Mouse (Mus musculus) neural tube, embryonic 13.5 days (tissue): Measurements from ENCODE around the gene Prx. TPM values are rescaled to one million over a fixed set of nuclear protein-coding genes. Genes with fewer than 3 reads are reported as not detected.

Source experiments
- ATAC-seq: fragments of 200-750 bp; cut with Nextera tagmentation; 2 replicates; pipeline ENCODE4 v1.8.0; 2017; ENCODE audit warnings: low read depth, mild to moderate bottlenecking, moderate TSS enrichment, moderate library complexity
- H3K27ac ChIP-seq: fragments of 300-500 bp; sonication (generic); replicated peaks from 2 replicates; pipeline ENCODE4 v1.5.1; 2015; ENCODE audit warnings: moderate library complexity, mild to moderate bottlenecking, inconsistent platforms
- H3K27me3 ChIP-seq: fragments of 300-500 bp; sonication (generic); 2 replicates; pipeline ENCODE4 v1.6.1; 2015; ENCODE audit warnings: mild to moderate bottlenecking, inconsistent platforms
- H3K36me3 ChIP-seq: fragments of 300-500 bp; sonication (generic); 2 replicates; pipeline ENCODE4 v1.6.1; 2015; ENCODE audit warnings: mild to moderate bottlenecking, inconsistent platforms
- H3K4me1 ChIP-seq: fragments of 300-500 bp; sonication (generic); replicated peaks from 2 replicates; pipeline ENCODE4 v1.6.1; 2015; ENCODE audit warnings: inconsistent platforms
- H3K4me2 ChIP-seq: fragments of 300-500 bp; sonication (generic); 2 replicates; pipeline ENCODE4 v1.6.1; 2015; ENCODE audit warnings: inconsistent platforms, mild to moderate bottlenecking, moderate library complexity
- H3K4me3 ChIP-seq: fragments of 300-500 bp; sonication (generic); 2 replicates; pipeline ENCODE4 v1.5.1; 2015; ENCODE audit warnings: mild to moderate bottlenecking, inconsistent platforms
- H3K9ac ChIP-seq: fragments of 300-500 bp; sonication (generic); 2 replicates; pipeline ENCODE4 v1.6.1; 2015; ENCODE audit warnings: moderate library complexity, mild to moderate bottlenecking, inconsistent platforms
- H3K9me3 ChIP-seq: fragments of 300-500 bp; sonication (generic); 2 replicates; pipeline ENCODE4 v1.6.1; 2016; ENCODE audit warnings: inconsistent platforms
- WGBS: fragments of 180-500 bp; shearing (Covaris S2); methylation state at CpG from one replicate; pipeline ENCODE4 v1.1.7; 2015; 5-methylcytosine and 5-hydroxymethylcytosine counted together
- polyA plus RNA-seq: library from polyadenylated mRNA; unstranded; fragments of >200 nt; fragmentation: Nextera tagmentation; extraction: Ambion mirVana; gene quantifications from 2 replicates; pipeline ENCODE4 v1.2.1, GENCODE M21; 2015

The Prx gene
- polyA plus RNA-seq, 1 experiment from 2014 or later, result 1.9 TPM

- 85% methylated on average over 10 of the region's 10 CpGs for WGBS
- no peak for ATAC-seq
- H3K4me1 ChIP-seq, result no peaks in the 10 kb centered on the region
- H3K9ac ChIP-seq, result no peak overlapping the region
- no peak overlapping the region for H3K27ac ChIP-seq
- peaks cover 78% of the 10 kb centered on the region for H3K36me3 ChIP-seq
- H3K9me3 ChIP-seq, result no peaks in the 10 kb centered on the region
- no peak overlapping the region for H3K4me2 ChIP-seq
- no peak overlapping the region for H3K4me3 ChIP-seq
- H3K27me3 ChIP-seq, result no peaks in the 10 kb centered on the region
Measured at GRCm38 (mm10) chr7:27531707-27532106, 32.6 kb downstream of the Prx start.

- H3K36me3 ChIP-seq, result peaks cover 86% of the 10 kb centered on the region
- ATAC-seq, result no peak
- 91% methylated on average over 9 of the region's 9 CpGs for WGBS
Measured at GRCm38 (mm10) chr7:27532480-27533050, 33.4 kb downstream of the Prx start.

GRCm38 (mm10) chr7:27535386-27535785 is 36.3 kb downstream of the Prx start:
- H3K4me1 ChIP-seq, result no peaks in the 10 kb centered on the region
- 85% methylated on average over 2 of the region's 2 CpGs for WGBS
- H3K9me3 ChIP-seq, result no peaks in the 10 kb centered on the region
- no peak for ATAC-seq
- no peaks in the 10 kb centered on the region for H3K27me3 ChIP-seq
- H3K36me3 ChIP-seq, result peaks cover 94% of the 10 kb centered on the region
- no peak overlapping the region for H3K4me2 ChIP-seq
- no peak overlapping the region for H3K27ac ChIP-seq
- no peak overlapping the region for H3K4me3 ChIP-seq
- no peak overlapping the region for H3K9ac ChIP-seq

More at GRCm38 (mm10) chr7:27532480-27533050, 33.4 kb downstream of the Prx start:
- Histone ChIP-seq H3K4me3 (no peak overlapping the region), H3K9ac (no peak overlapping the region), H3K27me3 (no peaks in the 10 kb centered on the region), H3K4me1 (no peaks in the 10 kb centered on the region), H3K4me2 (no peak overlapping the region), H3K9me3 (no peaks in the 10 kb centered on the region), H3K27ac (no peak overlapping the region)

DNA sequence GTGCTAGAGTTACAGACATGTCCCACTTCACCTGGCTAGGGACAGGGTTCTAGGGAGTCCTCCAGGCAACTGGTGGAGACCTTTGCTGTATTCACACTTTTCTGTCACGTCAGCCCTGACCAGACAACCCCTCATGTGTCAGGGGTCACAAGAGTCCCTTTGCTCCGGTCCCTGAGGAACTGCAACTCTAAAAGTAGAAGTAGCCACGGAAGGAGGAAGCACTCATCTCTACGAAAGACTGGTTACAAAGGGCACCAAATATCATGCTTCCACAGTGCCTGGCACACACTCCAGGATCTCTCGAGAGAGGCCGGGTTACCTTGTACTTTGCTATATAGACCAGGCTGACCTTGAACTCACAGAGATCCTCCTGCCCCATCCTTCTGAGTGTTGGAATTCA is 37.5 kb downstream of the Prx start:
- H3K36me3 ChIP-seq, result peaks cover 90% of the 10 kb centered on the region
- no peak overlapping the region for H3K27ac ChIP-seq
- H3K4me2 ChIP-seq, result no peak overlapping the region
- H3K9me3 ChIP-seq, result no peaks in the 10 kb centered on the region
- H3K4me3 ChIP-seq, result no peak overlapping the region
- ATAC-seq, result no peak
- H3K9ac ChIP-seq, result no peak overlapping the region
- no peaks in the 10 kb centered on the region for H3K27me3 ChIP-seq
- WGBS, result 88% methylated on average over 6 of the region's 6 CpGs
- peaks cover 8% of the 10 kb centered on the region for H3K4me1 ChIP-seq

DNA sequence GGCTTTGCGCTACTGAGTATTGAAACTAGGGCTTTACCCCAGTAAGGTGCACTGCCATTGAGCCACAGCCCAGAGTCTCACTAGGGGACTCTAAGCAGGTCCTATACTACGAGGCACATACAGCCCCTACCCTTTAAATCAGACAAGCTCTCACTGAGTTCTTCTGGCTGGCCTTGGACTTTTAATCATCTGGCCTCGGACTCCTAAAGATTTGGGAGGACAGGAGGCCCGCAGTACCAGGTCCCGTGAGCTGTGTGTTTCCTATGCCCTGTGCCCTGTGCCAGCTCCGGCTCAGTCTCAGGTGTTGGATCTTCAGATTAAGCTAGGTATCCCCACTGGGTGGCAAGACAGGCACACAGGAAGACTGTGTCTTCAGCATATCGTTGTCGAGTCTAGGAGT is 38.9 kb downstream of the Prx start:
- no peaks in the 10 kb centered on the region for H3K9me3 ChIP-seq
- H3K4me2 ChIP-seq, result no peak overlapping the region
- 86% methylated on average over 8 of the region's 8 CpGs for WGBS
- H3K27me3 ChIP-seq, result no peaks in the 10 kb centered on the region
- peaks cover 76% of the 10 kb centered on the region for H3K36me3 ChIP-seq
- H3K4me1 ChIP-seq, result peaks cover 15% of the 10 kb centered on the region
- H3K4me3 ChIP-seq, result no peak overlapping the region
- no peak overlapping the region for H3K27ac ChIP-seq
- ATAC-seq, result no peak
- no peak overlapping the region for H3K9ac ChIP-seq

GRCm38 (mm10) chr7:27538797-27539196 is 39.7 kb downstream of the Prx start:
- ATAC-seq, result no peak
- 85% methylated on average over 2 of the region's 2 CpGs for WGBS
- Histone ChIP-seq H3K9me3 (no peaks in the 10 kb centered on the region), H3K9ac (no peak overlapping the region), H3K4me3 (no peak overlapping the region), H3K36me3 (peaks cover 68% of the 10 kb centered on the region), H3K27me3 (no peaks in the 10 kb centered on the region), H3K27ac (no peak overlapping the region), H3K4me1 (peaks cover 15% of the 10 kb centered on the region), H3K4me2 (no peak overlapping the region)

DNA sequence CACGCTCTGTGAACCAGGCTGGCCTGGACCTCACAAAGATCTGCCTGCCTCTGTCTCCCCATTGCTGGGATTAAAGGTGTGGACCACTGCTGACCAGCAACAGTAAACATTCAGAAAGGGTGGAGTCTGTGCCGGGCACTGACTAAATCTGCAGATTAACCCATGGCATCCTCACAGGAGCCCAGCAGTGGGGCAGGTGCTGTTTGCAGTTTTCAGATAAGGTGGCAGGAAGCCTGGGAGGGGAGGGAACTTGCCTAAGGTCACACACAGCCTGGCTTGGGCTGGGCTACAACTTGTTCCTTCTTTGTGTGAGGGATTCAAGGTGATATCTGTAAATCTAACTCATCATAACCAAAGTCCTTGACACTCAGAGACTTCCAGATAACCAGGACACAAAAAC is 41.4 kb downstream of the Prx start:
- no peak for ATAC-seq
- Histone ChIP-seq H3K36me3 (peaks cover 54% of the 10 kb centered on the region), H3K4me3 (no peak overlapping the region)

GRCm38 (mm10) chr7:27540935-27541334 is 41.8 kb downstream of the Prx start:
- no peak overlapping the region for H3K4me2 ChIP-seq
- no peak overlapping the region for H3K27ac ChIP-seq
- H3K36me3 ChIP-seq, result peaks cover 50% of the 10 kb centered on the region
- H3K4me1 ChIP-seq, result peaks cover 15% of the 10 kb centered on the region
- H3K27me3 ChIP-seq, result no peaks in the 10 kb centered on the region
- peak overlapping the region; percentile 81; the same call in 1 of the 2 replicates for H3K9ac ChIP-seq
- WGBS, result 87% methylated on average over 6 of the region's 6 CpGs
- no peaks in the 10 kb centered on the region for H3K9me3 ChIP-seq
- no peak overlapping the region for H3K4me3 ChIP-seq
- no peak for ATAC-seq

More for the DNA sequence above, 41.4 kb downstream of the Prx start:
- no peak overlapping the region for H3K9ac ChIP-seq
- no peaks in the 10 kb centered on the region for H3K27me3 ChIP-seq
- WGBS, result 87% methylated on average over 2 of the region's 2 CpGs
- no peak overlapping the region for H3K4me2 ChIP-seq
- no peaks in the 10 kb centered on the region for H3K9me3 ChIP-seq
- H3K27ac ChIP-seq, result no peak overlapping the region
- peaks cover 15% of the 10 kb centered on the region for H3K4me1 ChIP-seq

GRCm38 (mm10) chr7:27541431-27541830 is 42.3 kb downstream of the Prx start:
- Histone ChIP-seq H3K4me2 (peak overlapping the region; percentile 83), H3K4me3 (peak overlapping the region; percentile 59), H3K27me3 (no peaks in the 10 kb centered on the region), H3K27ac (0 out of 2 replicates have a peak overlapping the region, but pooled peaks have one; percentile 34), H3K36me3 (peaks cover 45% of the 10 kb centered on the region), H3K9me3 (no peaks in the 10 kb centered on the region), H3K4me1 (peaks cover 15% of the 10 kb centered on the region), H3K9ac (peak overlapping the region; percentile 81)
- 58% methylated on average over 16 of the region's 16 CpGs for WGBS
- peak; percentile 50 for ATAC-seq

DNA sequence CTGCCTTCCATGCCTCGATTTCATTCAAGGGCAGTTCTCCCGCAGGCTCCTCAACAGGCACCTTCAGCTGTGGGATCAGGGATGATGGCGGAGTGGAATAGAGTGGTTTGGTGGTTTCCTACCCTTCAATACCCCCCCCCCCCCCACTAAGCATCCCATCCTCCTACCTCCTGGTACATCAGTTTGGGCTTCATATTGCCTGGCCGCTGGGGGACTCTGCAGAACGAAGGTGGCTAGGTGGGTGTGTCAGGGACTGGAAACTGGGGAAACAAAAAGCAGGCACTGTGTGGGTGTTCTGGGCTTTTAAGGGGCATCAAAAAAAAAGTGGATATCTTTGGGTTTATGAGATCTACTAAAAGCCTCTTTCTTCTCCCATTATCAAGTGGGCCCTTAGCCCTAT is 42.8 kb downstream of the Prx start:
- peak; percentile 8; the same call in 1 of the 2 replicates for ATAC-seq
- H3K4me2 ChIP-seq, result peak overlapping the region; percentile 83
- H3K27me3 ChIP-seq, result no peaks in the 10 kb centered on the region
- peaks cover 15% of the 10 kb centered on the region for H3K4me1 ChIP-seq
- peaks cover 40% of the 10 kb centered on the region for H3K36me3 ChIP-seq
- H3K9me3 ChIP-seq, result no peaks in the 10 kb centered on the region
- peak overlapping the region; percentile 59 for H3K4me3 ChIP-seq
- 59% methylated on average over 5 of the region's 5 CpGs for WGBS
- peak overlapping the region; percentile 81 for H3K9ac ChIP-seq
- 0 out of 2 replicates have a peak overlapping the region, but pooled peaks have one; percentile 34 for H3K27ac ChIP-seq

DNA sequence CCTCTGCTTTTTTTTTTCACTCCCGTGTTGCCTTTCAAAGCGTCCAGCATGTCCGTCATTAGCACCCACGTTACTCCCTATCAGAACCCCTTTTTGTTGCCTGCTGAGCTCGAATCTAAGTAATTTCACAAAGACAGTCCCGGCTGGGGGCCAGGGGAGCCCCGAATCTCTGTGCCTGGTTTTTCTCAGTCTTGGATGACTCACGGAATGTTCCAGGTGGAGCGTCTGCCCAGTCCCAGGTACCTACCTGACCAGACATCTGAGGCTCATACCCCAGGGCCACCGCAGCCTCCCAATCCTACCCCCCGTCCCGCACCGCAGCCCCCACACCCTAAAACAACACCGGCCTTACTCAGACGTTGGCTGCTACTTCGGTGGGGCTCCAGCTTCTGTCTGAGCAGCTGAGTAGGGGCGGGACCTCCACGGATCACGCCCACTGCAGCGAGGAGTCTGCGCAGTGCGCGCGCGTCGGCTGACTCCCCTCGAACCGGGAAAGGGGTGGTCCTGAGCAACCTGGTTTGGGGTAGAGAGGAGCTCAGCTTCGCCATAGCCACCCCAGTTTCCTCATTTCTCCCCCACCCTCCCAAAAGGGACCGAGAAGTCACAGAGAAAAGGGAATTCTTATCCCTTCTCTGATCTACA is 43.4 kb downstream of the Prx start:
- Histone ChIP-seq H3K36me3 (peaks cover 34% of the 10 kb centered on the region), H3K9ac (peak overlapping the region; percentile 81), H3K4me1 (peaks cover 15% of the 10 kb centered on the region), H3K4me3 (peak overlapping the region; percentile 59), H3K4me2 (peak overlapping the region; percentile 83), H3K27me3 (no peaks in the 10 kb centered on the region), H3K27ac (0 out of 2 replicates have a peak overlapping the region, but pooled peaks have one; percentile 4), H3K9me3 (no peaks in the 10 kb centered on the region)
- ATAC-seq, result peak; percentile 93
- 3% methylated on average over 30 of the region's 30 CpGs for WGBS

DNA sequence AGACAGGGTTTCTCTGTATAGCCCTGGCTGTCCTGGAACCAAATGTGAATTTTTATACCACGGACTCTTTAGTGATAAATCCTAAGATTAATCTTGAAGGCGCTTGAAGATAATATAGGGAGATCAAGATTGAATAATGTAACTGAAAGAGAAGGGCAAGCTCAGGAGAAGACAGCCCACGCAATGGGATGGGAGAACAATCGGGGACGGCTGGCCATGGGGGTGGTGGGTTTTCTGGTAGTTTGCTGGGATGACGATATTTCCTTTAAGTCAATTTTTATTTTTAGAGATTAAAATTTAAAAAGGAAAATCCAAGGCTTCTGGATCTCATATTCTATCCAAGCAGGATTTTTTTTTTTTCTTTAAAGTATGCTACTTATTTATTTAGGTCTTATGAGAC is 43.9 kb downstream of the Prx start:
- H3K27me3 ChIP-seq, result no peaks in the 10 kb centered on the region
- H3K9ac ChIP-seq, result peak overlapping the region; percentile 81
- 54% methylated on average over 6 of the region's 6 CpGs for WGBS
- 0 out of 2 replicates have a peak overlapping the region, but pooled peaks have one; percentile 4 for H3K27ac ChIP-seq
- ATAC-seq, result no peak; the same call in 1 of the 2 replicates
- H3K4me1 ChIP-seq, result peaks cover 15% of the 10 kb centered on the region
- H3K36me3 ChIP-seq, result peaks cover 28% of the 10 kb centered on the region
- peak overlapping the region; percentile 83 for H3K4me2 ChIP-seq
- H3K4me3 ChIP-seq, result peak overlapping the region; percentile 59
- no peaks in the 10 kb centered on the region for H3K9me3 ChIP-seq
